Mouse (Mus musculus): ENCODE measurements at regions not wholly inside any gene's neighbourhood (a gene's known extent, or its start where the extent isn't known, plus 50 kb on each side); places are given as distances from the start of the nearest gene placed in this dataset.

GRCm38 (mm10) chr5:119542836-119543235 is 127.6 kb upstream of the Tbx3 start:
- Histone ChIP-seq H3K9ac (no peak overlapping the region), H3K36me3 (no peaks in the 10 kb centered on the region), H3K4me3 (no peak overlapping the region), H3K9me3 (replicated peaks) (no peaks in the 10 kb centered on the region), H3K4me2 (replicated peaks) (no peak overlapping the region), H3K27me3 (0 out of 2 replicates have a peak, but pooled peaks cover 2% of the 10 kb centered on the region), H3K27ac (no peak overlapping the region), H3K4me1 (no peaks in the 10 kb centered on the region)
- no peak for ATAC-seq (ENCODE audit: low FRiP score)
- 85% methylated on average over 11 of the region's 11 CpGs for WGBS

DNA sequence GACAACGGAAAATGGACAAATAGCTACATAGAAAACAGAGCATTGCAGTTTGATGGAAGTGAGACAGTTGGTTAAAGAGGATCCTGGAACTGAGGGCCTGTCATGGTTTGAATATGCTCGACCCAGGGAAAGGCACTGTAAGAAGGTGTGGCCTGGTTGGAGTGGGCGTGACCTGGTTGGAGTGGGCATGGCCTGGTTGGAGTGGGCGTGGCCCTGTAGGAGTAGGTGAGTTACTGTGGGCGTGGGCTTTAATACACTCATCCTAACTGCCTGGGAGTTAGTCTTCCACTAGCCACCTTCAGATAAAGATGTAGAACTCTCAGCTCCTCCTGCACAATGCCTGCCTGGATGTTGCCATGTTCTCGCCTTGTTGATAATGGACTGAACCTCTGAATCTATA is 126.8 kb upstream of the Tbx3 start:
- ATAC-seq (ENCODE audit: low FRiP score) = no peak
- WGBS = 88% methylated on average over 6 of the region's 6 CpGs
- no peaks in the 10 kb centered on the region for H3K36me3 ChIP-seq
- no peak overlapping the region for H3K9ac ChIP-seq
- H3K27me3 ChIP-seq = 0 out of 2 replicates have a peak, but pooled peaks cover 2% of the 10 kb centered on the region
- no peaks in the 10 kb centered on the region for H3K4me1 ChIP-seq
- H3K4me3 ChIP-seq = no peak overlapping the region
- no peak overlapping the region for H3K27ac ChIP-seq
- H3K9me3 ChIP-seq (replicated peaks) = no peaks in the 10 kb centered on the region
- H3K4me2 ChIP-seq (replicated peaks) = no peak overlapping the region

GRCm38 (mm10) chr5:119544681-119545080 is 125.8 kb upstream of the Tbx3 start:
- no peak overlapping the region for H3K9ac ChIP-seq

DNA sequence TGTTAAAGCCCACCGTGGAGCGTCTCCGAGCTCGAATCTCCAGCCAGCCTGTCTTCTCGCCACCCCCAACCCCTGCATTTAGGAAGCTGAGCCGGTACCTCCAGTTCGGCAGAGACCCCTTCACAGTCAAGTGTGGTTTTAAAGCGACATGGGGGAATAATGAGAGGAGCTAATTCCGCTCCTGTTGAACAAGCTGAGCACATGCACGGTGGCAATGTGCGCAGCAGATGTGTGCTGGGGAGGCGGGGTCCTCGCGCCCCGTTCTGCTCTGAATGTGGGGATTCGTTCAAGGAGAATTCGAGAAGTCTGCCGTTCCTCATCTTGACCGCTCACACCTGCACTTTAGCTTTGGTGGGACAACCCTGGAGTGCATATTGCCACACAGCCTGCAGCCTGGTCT is 123.4 kb upstream of the Tbx3 start:
- no peak for ATAC-seq (ENCODE audit: low FRiP score)
- H3K9me3 ChIP-seq (replicated peaks) = no peaks in the 10 kb centered on the region
- H3K4me2 ChIP-seq (replicated peaks) = no peak overlapping the region
- 67% methylated on average over 19 of the region's 19 CpGs for WGBS
- H3K27ac ChIP-seq = no peak overlapping the region
- no peak overlapping the region for H3K9ac ChIP-seq
- no peak overlapping the region for H3K4me3 ChIP-seq
- 0 out of 2 replicates have a peak, but pooled peaks cover 2% of the 10 kb centered on the region for H3K27me3 ChIP-seq
- no peaks in the 10 kb centered on the region for H3K36me3 ChIP-seq
- H3K4me1 ChIP-seq = peaks cover 4% of the 10 kb centered on the region; the same call in 1 of the 2 replicates

More at GRCm38 (mm10) chr5:119544681-119545080, 125.8 kb upstream of the Tbx3 start:
- H3K4me2 ChIP-seq (replicated peaks) = no peak overlapping the region
- H3K27ac ChIP-seq = no peak overlapping the region
- no peaks in the 10 kb centered on the region for H3K9me3 ChIP-seq (replicated peaks)
- H3K4me1 ChIP-seq = no peaks in the 10 kb centered on the region
- 0 out of 2 replicates have a peak, but pooled peaks cover 2% of the 10 kb centered on the region for H3K27me3 ChIP-seq
- no peaks in the 10 kb centered on the region for H3K36me3 ChIP-seq
- ATAC-seq (ENCODE audit: low FRiP score) = no peak
- no peak overlapping the region for H3K4me3 ChIP-seq
- WGBS = 80% methylated on average over 11 of the region's 11 CpGs

- no peak for ATAC-seq (ENCODE audit: low FRiP score)
- Histone ChIP-seq H3K9me3 (replicated peaks) (0 out of 2 replicates have a peak, but pooled peaks cover 8% of the 10 kb centered on the region), H3K4me3 (no peak overlapping the region), H3K36me3 (no peaks in the 10 kb centered on the region), H3K27ac (no peak overlapping the region), H3K9ac (no peak overlapping the region), H3K4me2 (replicated peaks) (no peak overlapping the region), H3K27me3 (0 out of 2 replicates have a peak, but pooled peaks cover 6% of the 10 kb centered on the region), H3K4me1 (peaks cover 7% of the 10 kb centered on the region; the same call in 1 of the 2 replicates)
- 27% methylated on average over 6 of the region's 6 CpGs for WGBS
Observed at GRCm38 (mm10) chr5:119550916-119551315, 119.6 kb upstream of the Tbx3 start.

GRCm38 (mm10) chr5:119553469-119553868 is 117.0 kb upstream of the Tbx3 start:
- H3K4me1 ChIP-seq = peaks cover 7% of the 10 kb centered on the region; the same call in 1 of the 2 replicates
- 42% methylated on average over 5 of the region's 5 CpGs for WGBS

DNA sequence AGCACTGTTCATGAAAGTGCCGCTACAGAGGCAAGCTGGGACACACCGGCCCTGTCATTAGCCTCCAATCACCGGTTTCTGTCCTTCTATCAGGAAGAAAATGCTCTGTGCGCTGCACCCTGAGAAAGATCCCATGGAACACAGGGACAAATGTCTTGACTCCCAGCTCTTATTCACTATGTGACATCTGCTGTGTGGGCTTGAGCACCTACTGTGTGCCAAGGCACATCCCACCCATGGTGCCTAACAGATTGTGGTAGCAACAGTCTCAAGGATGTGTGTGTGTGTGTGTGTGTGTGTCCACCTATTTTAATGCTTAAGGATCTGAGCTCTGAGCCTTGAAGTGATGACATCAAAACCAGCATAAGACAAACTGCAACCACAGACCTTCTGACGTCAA is 113.4 kb upstream of the Tbx3 start:
- Histone ChIP-seq H3K9ac (no peak overlapping the region), H3K4me2 (replicated peaks) (no peak overlapping the region), H3K9me3 (replicated peaks) (0 out of 2 replicates have a peak, but pooled peaks cover 8% of the 10 kb centered on the region), H3K4me3 (no peak overlapping the region), H3K27ac (no peak overlapping the region), H3K4me1 (peaks cover 2% of the 10 kb centered on the region; the same call in 1 of the 2 replicates), H3K27me3 (0 out of 2 replicates have a peak, but pooled peaks cover 7% of the 10 kb centered on the region), H3K36me3 (no peaks in the 10 kb centered on the region)
- ATAC-seq (ENCODE audit: low FRiP score) = no peak
- WGBS = 86% methylated on average over 5 of the region's 5 CpGs

More at GRCm38 (mm10) chr5:119553469-119553868, 117.0 kb upstream of the Tbx3 start:
- 0 out of 2 replicates have a peak, but pooled peaks cover 8% of the 10 kb centered on the region for H3K9me3 ChIP-seq (replicated peaks)
- 0 out of 2 replicates have a peak, but pooled peaks cover 3% of the 10 kb centered on the region for H3K27me3 ChIP-seq
- no peak overlapping the region for H3K4me2 ChIP-seq (replicated peaks)
- H3K36me3 ChIP-seq = no peaks in the 10 kb centered on the region
- no peak overlapping the region for H3K27ac ChIP-seq
- H3K4me3 ChIP-seq = no peak overlapping the region
- ATAC-seq (ENCODE audit: low FRiP score) = no peak
- H3K9ac ChIP-seq = no peak overlapping the region

- Histone ChIP-seq H3K4me3 (no peak overlapping the region), H3K27ac (no peak overlapping the region), H3K9ac (no peak overlapping the region), H3K27me3 (peaks cover 15% of the 10 kb centered on the region), H3K4me1 (peaks cover 11% of the 10 kb centered on the region), H3K4me2 (replicated peaks) (no peak overlapping the region), H3K36me3 (no peaks in the 10 kb centered on the region), H3K9me3 (replicated peaks) (no peaks in the 10 kb centered on the region)
- ATAC-seq (ENCODE audit: low FRiP score) = no peak
- WGBS = 91% methylated on average over 11 of the region's 11 CpGs
Observed at GRCm38 (mm10) chr5:119559696-119560095, 110.8 kb upstream of the Tbx3 start.

GRCm38 (mm10) chr5:119560392-119560791 is 110.1 kb upstream of the Tbx3 start:
- 97% methylated on average over 5 of the region's 5 CpGs for whole genome bisulfite sequencing
- Histone ChIP-seq H3K36me3 (no peaks in the 10 kb centered on the region), H3K27ac (no peak overlapping the region), H3K27me3 (peaks cover 15% of the 10 kb centered on the region), H3K9ac (no peak overlapping the region), H3K9me3 (replicated peaks) (no peaks in the 10 kb centered on the region), H3K4me3 (no peak overlapping the region), H3K4me2 (replicated peaks) (no peak overlapping the region), H3K4me1 (peaks cover 11% of the 10 kb centered on the region)
- no peak for ATAC-seq (ENCODE audit: low FRiP score)

DNA sequence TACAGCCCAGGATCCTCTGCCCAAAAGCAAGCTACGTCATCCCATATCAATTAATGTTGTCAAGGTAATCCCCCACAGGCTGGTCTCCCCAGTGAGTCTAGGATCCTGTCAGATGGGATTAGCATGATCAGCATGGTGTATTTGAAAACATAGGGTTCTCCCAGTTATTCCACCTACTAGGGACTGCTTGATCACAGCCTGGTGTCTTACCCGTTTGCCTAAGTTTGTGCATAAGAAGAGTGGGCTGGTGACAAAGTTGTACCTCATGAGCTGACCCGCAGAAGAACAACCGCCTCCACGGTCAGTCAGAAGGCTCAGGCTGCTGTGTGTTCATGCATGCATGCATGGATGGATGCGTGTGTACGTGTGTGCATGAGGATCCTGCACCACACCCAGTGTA is 108.9 kb upstream of the Tbx3 start:
- peaks cover 19% of the 10 kb centered on the region for H3K27me3 ChIP-seq
- no peak overlapping the region for H3K4me3 ChIP-seq
- no peak for ATAC-seq (ENCODE audit: low FRiP score)
- no peak overlapping the region for H3K27ac ChIP-seq
- H3K9me3 ChIP-seq (replicated peaks) = no peaks in the 10 kb centered on the region
- peaks cover 11% of the 10 kb centered on the region for H3K4me1 ChIP-seq
- 90% methylated on average over 7 of the region's 7 CpGs for WGBS
- no peaks in the 10 kb centered on the region for H3K36me3 ChIP-seq
- no peak overlapping the region for H3K4me2 ChIP-seq (replicated peaks)
- no peak overlapping the region for H3K9ac ChIP-seq

GRCm38 (mm10) chr5:119563510-119564351 is 106.7 kb upstream of the Tbx3 start:
- WGBS = 14% methylated on average over 33 of the region's 33 CpGs
- Histone ChIP-seq H3K27ac (no peak overlapping the region), H3K4me1 (peaks cover 11% of the 10 kb centered on the region), H3K27me3 (peaks cover 19% of the 10 kb centered on the region), H3K36me3 (no peaks in the 10 kb centered on the region), H3K4me3 (no peak overlapping the region), H3K4me2 (replicated peaks) (peak overlapping the region; percentile 21), H3K9ac (0 out of 2 replicates have a peak overlapping the region, but pooled peaks have one; percentile 8), H3K9me3 (replicated peaks) (no peaks in the 10 kb centered on the region)
- ATAC-seq (ENCODE audit: low FRiP score) = no peak

- H3K4me2 ChIP-seq (replicated peaks) = no peak overlapping the region
- H3K9ac ChIP-seq = no peak overlapping the region
- no peak overlapping the region for H3K27ac ChIP-seq
- H3K4me3 ChIP-seq = no peak overlapping the region
- H3K36me3 ChIP-seq = no peaks in the 10 kb centered on the region
- H3K4me1 ChIP-seq = peaks cover 11% of the 10 kb centered on the region
- no peak for ATAC-seq (ENCODE audit: low FRiP score)
- 87% methylated on average over 11 of the region's 11 CpGs for WGBS
- H3K27me3 ChIP-seq = peaks cover 15% of the 10 kb centered on the region
- H3K9me3 ChIP-seq (replicated peaks) = peaks cover 6% of the 10 kb centered on the region; the same call in 1 of the 2 replicates
Observed at GRCm38 (mm10) chr5:119567639-119568038, 102.8 kb upstream of the Tbx3 start.
